Mouse (Mus musculus): ENCODE measurements at regions not wholly inside any gene's neighbourhood (a gene's known extent, or its start where the extent isn't known, plus 50 kb on each side); places are given as distances from the start of the nearest gene placed in this dataset.

- Histone ChIP-seq H3K4me1 (ENCODE audit: control insufficient read depth in 1 of 2, insufficient read depth in 2 of 2) (no peaks in the 10 kb centered on the region), H3K9me3 (replicated peaks; ENCODE audit: low read length) (no peaks in the 10 kb centered on the region), H3K4me3 (replicated peaks in 1 of 3; ENCODE audit: low read depth in 2 of 3, low read length in 2 of 3, poor library complexity in 1 of 3) (no peak overlapping the region), H3K27me3 (replicated peaks) (no peaks in the 10 kb centered on the region), H3K36me3 (replicated peaks in 1 of 2; ENCODE audit: control insufficient read depth in 1 of 2, insufficient read depth in 1 of 2, low read length in 1 of 2) (no peaks in the 10 kb centered on the region), H3K27ac (ENCODE audit: insufficient read depth, low read depth) (no peak overlapping the region), H3K4me2 (ENCODE audit: insufficient read depth, low read depth, poor library complexity, severe bottlenecking) (no peak overlapping the region), H3K79me2 (replicated peaks; ENCODE audit: control insufficient read depth, extremely low read depth, insufficient read depth, poor library complexity, severe bottlenecking) (no peaks in the 10 kb centered on the region), H3K9ac (ENCODE audit: insufficient read depth, low read depth) (no peak overlapping the region)
- dilution Hi-C loops (cut with MboI; ENCODE audit: extremely low pct_ligation_motif_present, extremely low pct_unique_long_range_greater_than_20kb, low sequenced_read_pairs), result no loop called here
- in situ Hi-C loops (cut with MboI; ENCODE audit: low pct_ligation_motif_present, low pct_unique_long_range_greater_than_20kb, low sequenced_read_pairs), result no loop called here
- no peak for DNase-seq (ENCODE audit: extremely low read depth)
- TF ChIP-seq NELFE (IDR thresholded peaks at IDR 0.05; ENCODE audit: low read depth, low read length) (no peak), MAZ (IDR thresholded peaks at IDR 0.05; ENCODE audit: low read depth, low read length) (no peak), CHD2 (IDR thresholded peaks at IDR 0.05; ENCODE audit: low read length) (no peak), EP300 (IDR thresholded peaks at IDR 0.05; ENCODE audit: low read length) (no peak), ETS1 (conservative IDR thresholded peaks at IDR 0.05; ENCODE audit: low read depth, low read length) (no peak)
Observed at GRCm38 (mm10) chr15:61184597-61184963, 261.8 kb upstream of the A1bg start.

DNA sequence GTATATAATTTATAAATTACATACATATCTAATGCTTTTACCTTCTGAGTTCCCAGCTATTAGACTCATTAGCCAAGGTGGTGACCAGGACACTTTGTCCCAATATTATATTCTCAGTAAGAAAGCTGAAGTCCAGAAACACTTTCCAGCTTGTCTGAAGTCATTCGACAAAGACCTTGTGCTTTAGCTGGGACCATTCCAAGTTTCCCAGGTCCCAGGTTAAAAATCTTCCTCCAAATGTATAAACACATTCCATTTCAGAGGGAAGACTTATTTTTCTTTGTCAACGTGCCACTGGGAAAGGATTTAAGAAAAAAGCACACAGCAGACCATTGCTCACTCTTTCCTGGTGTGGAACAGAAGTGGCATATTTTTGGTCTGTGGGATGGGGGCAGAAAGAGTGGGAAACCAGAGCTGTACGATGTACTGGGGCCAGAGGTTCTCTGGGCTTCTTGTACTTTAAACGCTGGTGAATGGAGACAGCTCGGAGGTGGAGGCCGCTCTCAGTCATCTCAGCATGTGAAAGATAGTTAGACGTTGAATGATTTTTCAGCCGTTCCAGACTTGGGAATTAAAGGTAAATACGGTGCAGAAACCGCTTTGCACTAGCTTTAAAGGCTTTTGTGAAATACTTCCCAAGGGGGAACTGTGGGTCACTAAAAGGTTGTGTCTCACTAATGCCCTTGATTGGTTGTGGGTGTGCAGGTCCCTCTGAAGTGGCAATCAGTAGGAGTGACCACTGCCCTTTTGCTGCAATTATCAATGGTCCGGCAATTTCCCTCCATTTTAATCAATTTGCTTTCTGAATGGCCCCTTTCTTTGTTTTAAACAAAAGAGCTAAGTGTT lies 261.2 kb upstream of the A1bg start:
- no peak for TF ChIP-seq POLR2AphosphoS2 (IDR thresholded peaks at IDR 0.05; ENCODE audit: low read depth, low read length)
- TF ChIP-seq CHD2 (IDR thresholded peaks at IDR 0.05; ENCODE audit: low read length), result no peak
- TF ChIP-seq E2F4 (IDR thresholded peaks at IDR 0.05; ENCODE audit: insufficient replicate concordance, low read depth, low read length), result no peak
- TF ChIP-seq USF1 (IDR thresholded peaks at IDR 0.05; ENCODE audit: low read depth, low read length), result no peak
- no peak for TF ChIP-seq RAD21 (IDR thresholded peaks at IDR 0.05; ENCODE audit: low read depth, low read length)
- TF ChIP-seq POLR2A (IDR thresholded peaks at IDR 0.05; ENCODE audit: low read depth, low read length), result no peak
- TF ChIP-seq RCOR1 (conservative IDR thresholded peaks at IDR 0.05; ENCODE audit: low read depth, low read length), result no peak
- TF ChIP-seq TBP (conservative IDR thresholded peaks at IDR 0.05; ENCODE audit: low read depth, low read length), result no peak
- TF ChIP-seq EP300 (IDR thresholded peaks at IDR 0.05; ENCODE audit: low read length), result no peak
- TF ChIP-seq JUN (IDR thresholded peaks at IDR 0.05; ENCODE audit: insufficient read depth, low read depth, low read length), result no peak
- TF ChIP-seq MAZ (IDR thresholded peaks at IDR 0.05; ENCODE audit: low read depth, low read length), result no peak
- no peak for TF ChIP-seq ELF1 (IDR thresholded peaks at IDR 0.05; ENCODE audit: low read depth, low read length)
- TF ChIP-seq MAFK (IDR thresholded peaks at IDR 0.05; ENCODE audit: insufficient replicate concordance, low read length), result no peak
- no peak for TF ChIP-seq NRF1 (IDR thresholded peaks at IDR 0.05; ENCODE audit: low read depth, low read length)
- dilution Hi-C loops (cut with MboI; ENCODE audit: extremely low pct_ligation_motif_present, extremely low pct_unique_long_range_greater_than_20kb, low sequenced_read_pairs) (no loop called here), in situ Hi-C loops (cut with MboI; ENCODE audit: low pct_ligation_motif_present, low pct_unique_long_range_greater_than_20kb, low sequenced_read_pairs) (no loop called here)
- Histone ChIP-seq H3K36me3 (replicated peaks in 1 of 2; ENCODE audit: control insufficient read depth in 1 of 2, insufficient read depth in 1 of 2, low read length in 1 of 2) (no peaks in the 10 kb centered on the region), H3K9ac (ENCODE audit: insufficient read depth, low read depth) (no peak overlapping the region), H3K4me3 (replicated peaks in 1 of 3; ENCODE audit: low read depth in 2 of 3, low read length in 2 of 3, poor library complexity in 1 of 3) (no peak overlapping the region), H3K4me2 (ENCODE audit: insufficient read depth, low read depth, poor library complexity, severe bottlenecking) (no peak overlapping the region), H3K9me3 (replicated peaks; ENCODE audit: low read length) (no peaks in the 10 kb centered on the region), H3K79me2 (replicated peaks; ENCODE audit: control insufficient read depth, extremely low read depth, insufficient read depth, poor library complexity, severe bottlenecking) (no peaks in the 10 kb centered on the region), H3K27ac (ENCODE audit: insufficient read depth, low read depth) (no peak overlapping the region), H3K4me1 (ENCODE audit: control insufficient read depth in 1 of 2, insufficient read depth in 2 of 2) (no peaks in the 10 kb centered on the region), H3K27me3 (replicated peaks) (no peaks in the 10 kb centered on the region)
- no peak for DNase-seq (ENCODE audit: extremely low read depth)

All from CH12.LX (cell line).